Mouse (Mus musculus) lung, embryonic 15.5 days (tissue): ENCODE measurements around the gene S1pr2. TPM values are rescaled to one million over a fixed set of nuclear protein-coding genes. Genes with fewer than 3 reads are reported as not detected.

Experiments
- ATAC-seq: fragments of 200-750 bp; cut with Nextera tagmentation; 2 replicates; pipeline ENCODE4 v1.8.0; 2017; ENCODE audit warnings: moderate number of reproducible peaks, borderline replicate concordance; ENCODE audit not compliant: low FRiP score, low TSS enrichment; ENCODE audit errors: extremely low read depth
- H3K27ac ChIP-seq: fragments of 300-500 bp; sonication (generic); 2 replicates; pipeline ENCODE4 v1.5.1; 2015; ENCODE audit warnings: moderate library complexity, mild to moderate bottlenecking, inconsistent platforms
- H3K27me3 ChIP-seq: fragments of 300-500 bp; sonication (generic); 2 replicates; pipeline ENCODE4 v1.6.1; 2015; ENCODE audit warnings: inconsistent platforms
- H3K36me3 ChIP-seq: fragments of 300-500 bp; sonication (generic); 2 replicates; pipeline ENCODE4 v1.6.1; 2015; ENCODE audit warnings: inconsistent platforms
- H3K4me1 ChIP-seq: fragments of 300-500 bp; sonication (generic); 2 replicates; pipeline ENCODE4 v1.6.1; 2015; ENCODE audit warnings: inconsistent platforms
- H3K4me2 ChIP-seq: fragments of 300-500 bp; sonication (generic); 2 replicates; pipeline ENCODE4 v1.6.1; 2015; ENCODE audit warnings: inconsistent platforms, mild to moderate bottlenecking, moderate library complexity
- H3K4me3 ChIP-seq: fragments of 300-500 bp; sonication (generic); 2 replicates; pipeline ENCODE4 v1.5.1; 2015; ENCODE audit warnings: mild to moderate bottlenecking, inconsistent platforms
- H3K9ac ChIP-seq: fragments of 300-500 bp; sonication (generic); 2 replicates; pipeline ENCODE4 v1.6.1; 2015; ENCODE audit warnings: inconsistent platforms
- H3K9me3 ChIP-seq: fragments of 300-500 bp; sonication (generic); 2 replicates; pipeline ENCODE4 v1.6.1; 2016; ENCODE audit warnings: inconsistent platforms
- WGBS: fragments of 180-500 bp; shearing (Covaris S2); methylation state at CpG from one replicate; pipeline ENCODE4 v1.1.7; 2015; 5-methylcytosine and 5-hydroxymethylcytosine counted together
- polyA plus RNA-seq: library from polyadenylated mRNA; unstranded; fragments of >200 nt; fragmentation: Nextera tagmentation; extraction: Ambion mirVana; gene quantifications from 2 replicates; pipeline ENCODE4 v1.2.1, GENCODE M21; 2015

Gene S1pr2
- polyA plus RNA-seq, 1 experiment from 2014 or later = 63.4 TPM

GRCm38 (mm10) chr9:20978409-20979095 is 2.0 kb upstream of the S1pr2 start:
- WGBS = 43% methylated on average over 10 of the region's 10 CpGs
- no peaks in the 10 kb centered on the region for H3K9me3 ChIP-seq
- H3K4me3 ChIP-seq = no peak overlapping the region
- ATAC-seq = no peak
- H3K36me3 ChIP-seq = no peaks in the 10 kb centered on the region
- H3K4me1 ChIP-seq = peaks cover 42% of the 10 kb centered on the region
- no peaks in the 10 kb centered on the region for H3K27me3 ChIP-seq
- H3K4me2 ChIP-seq = peak overlapping the region; percentile 6; the same call in 1 of the 2 replicates
- H3K9ac ChIP-seq = no peak overlapping the region
- H3K27ac ChIP-seq = peak overlapping the region; percentile 66

DNA sequence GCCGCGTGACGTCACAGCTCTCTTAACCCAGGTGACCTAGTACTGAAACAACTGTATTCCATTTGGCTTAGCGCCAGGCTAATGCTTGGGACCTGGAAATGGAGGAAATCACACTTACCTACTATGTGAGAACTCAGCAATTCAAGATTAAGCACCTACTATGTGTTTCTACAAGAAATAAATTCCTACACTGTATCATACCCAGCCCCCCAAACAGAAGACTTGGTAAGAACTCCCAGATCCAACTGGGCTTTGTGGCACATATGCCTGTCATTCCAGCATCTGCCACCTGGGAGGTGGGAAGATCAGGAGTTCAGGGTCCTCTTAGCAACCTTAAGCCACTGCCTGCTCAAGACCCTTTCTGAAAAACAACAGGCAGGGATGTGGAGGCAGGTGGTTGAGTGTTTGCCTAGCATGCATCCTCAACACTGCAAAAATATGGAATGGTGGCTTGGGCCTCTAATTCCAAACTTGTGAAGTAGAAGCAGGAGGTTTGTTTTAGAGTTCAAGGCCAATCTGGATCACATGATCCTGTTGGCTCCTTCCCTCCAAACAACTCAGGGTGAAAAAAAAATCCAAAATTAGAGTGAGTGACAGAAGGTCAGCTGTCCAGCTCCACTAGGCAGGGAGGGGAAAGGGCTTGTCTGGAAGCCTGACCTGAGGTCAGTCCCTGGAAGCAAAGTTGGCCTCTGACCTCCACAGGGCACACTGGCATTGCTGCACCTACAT is 544 bp upstream of the S1pr2 start:
- Histone ChIP-seq H3K27me3 (no peaks in the 10 kb centered on the region), H3K4me2 (peak overlapping the region; percentile 79), H3K4me3 (peak overlapping the region; percentile 90), H3K9me3 (no peaks in the 10 kb centered on the region), H3K4me1 (peaks cover 51% of the 10 kb centered on the region), H3K27ac (peak overlapping the region; percentile 98), H3K9ac (peak overlapping the region; percentile 97), H3K36me3 (no peaks in the 10 kb centered on the region)
- no peak for ATAC-seq
- 3% methylated on average over 4 of the region's 4 CpGs for WGBS

DNA sequence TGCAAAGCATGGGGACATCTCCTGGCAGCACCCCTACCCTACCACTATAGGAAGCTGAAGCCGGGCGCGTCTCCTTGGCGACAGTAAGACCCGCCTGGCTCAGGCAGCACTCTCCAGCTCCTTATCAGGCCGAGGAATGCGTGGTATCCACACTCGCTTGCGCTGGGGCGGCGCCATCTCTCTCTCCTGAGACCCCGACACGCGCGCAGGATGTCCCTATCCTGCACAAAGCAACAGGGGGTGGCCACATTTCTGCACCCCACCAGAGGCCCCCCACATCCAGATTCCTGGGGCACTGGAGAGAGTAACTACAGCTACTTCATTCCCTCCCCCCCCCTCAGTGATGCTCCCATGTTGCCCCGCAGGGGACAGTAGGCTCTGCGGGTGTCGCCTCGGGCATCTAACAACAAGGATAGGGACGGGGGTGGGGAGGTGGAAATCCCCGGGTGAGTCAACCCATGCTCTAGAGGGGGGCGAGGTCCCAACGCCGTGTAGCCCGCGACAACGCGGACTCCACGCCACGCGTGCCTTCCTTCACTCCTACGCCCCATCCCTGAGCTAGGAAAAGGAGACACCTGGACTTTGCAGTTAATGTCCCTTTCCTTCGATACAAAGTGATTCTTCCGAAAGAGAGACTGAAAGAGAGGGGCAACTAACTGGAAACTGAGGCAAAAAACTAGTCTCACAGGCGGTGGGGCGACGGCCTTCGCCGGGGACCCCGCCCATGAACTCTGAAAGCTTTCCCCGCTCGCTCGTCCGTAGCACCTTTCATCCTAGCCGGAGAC is 958 bp downstream of the S1pr2 start:
- H3K27ac ChIP-seq = peak overlapping the region; percentile 98
- peak overlapping the region; percentile 97 for H3K9ac ChIP-seq
- H3K4me2 ChIP-seq = peak overlapping the region; percentile 79
- WGBS = under 1% methylated on average over 45 of the region's 45 CpGs
- peak overlapping the region; percentile 90 for H3K4me3 ChIP-seq
- peak; percentile 39 for ATAC-seq
- H3K27me3 ChIP-seq = no peaks in the 10 kb centered on the region
- H3K9me3 ChIP-seq = no peaks in the 10 kb centered on the region
- H3K4me1 ChIP-seq = peaks cover 65% of the 10 kb centered on the region
- 0 out of 2 replicates have a peak, but pooled peaks cover 4% of the 10 kb centered on the region for H3K36me3 ChIP-seq

- peaks cover 58% of the 10 kb centered on the region for H3K4me1 ChIP-seq
- peak overlapping the region; percentile 94 for H3K27ac ChIP-seq
- H3K9me3 ChIP-seq = no peaks in the 10 kb centered on the region
- WGBS = 29% methylated on average over 6 of the region's 6 CpGs
- peak overlapping the region; percentile 47; the same call in 1 of the 2 replicates for H3K9ac ChIP-seq
- peak overlapping the region; percentile 90 for H3K4me3 ChIP-seq
- ATAC-seq = no peak
- H3K4me2 ChIP-seq = peak overlapping the region; percentile 79
- H3K36me3 ChIP-seq = peaks cover 18% of the 10 kb centered on the region
- no peaks in the 10 kb centered on the region for H3K27me3 ChIP-seq
Measured at GRCm38 (mm10) chr9:20973682-20974075, 2.9 kb downstream of the S1pr2 start.

- Histone ChIP-seq H3K4me1 (peaks cover 53% of the 10 kb centered on the region), H3K36me3 (peaks cover 24% of the 10 kb centered on the region), H3K4me2 (peak overlapping the region; percentile 79), H3K27me3 (no peaks in the 10 kb centered on the region), H3K9ac (peak overlapping the region; percentile 47), H3K9me3 (no peaks in the 10 kb centered on the region), H3K4me3 (peak overlapping the region; percentile 90), H3K27ac (peak overlapping the region; percentile 94)
- ATAC-seq = no peak
- WGBS = 74% methylated on average over 4 of the region's 4 CpGs
Measured at GRCm38 (mm10) chr9:20973001-20973681, 3.4 kb downstream of the S1pr2 start.

DNA sequence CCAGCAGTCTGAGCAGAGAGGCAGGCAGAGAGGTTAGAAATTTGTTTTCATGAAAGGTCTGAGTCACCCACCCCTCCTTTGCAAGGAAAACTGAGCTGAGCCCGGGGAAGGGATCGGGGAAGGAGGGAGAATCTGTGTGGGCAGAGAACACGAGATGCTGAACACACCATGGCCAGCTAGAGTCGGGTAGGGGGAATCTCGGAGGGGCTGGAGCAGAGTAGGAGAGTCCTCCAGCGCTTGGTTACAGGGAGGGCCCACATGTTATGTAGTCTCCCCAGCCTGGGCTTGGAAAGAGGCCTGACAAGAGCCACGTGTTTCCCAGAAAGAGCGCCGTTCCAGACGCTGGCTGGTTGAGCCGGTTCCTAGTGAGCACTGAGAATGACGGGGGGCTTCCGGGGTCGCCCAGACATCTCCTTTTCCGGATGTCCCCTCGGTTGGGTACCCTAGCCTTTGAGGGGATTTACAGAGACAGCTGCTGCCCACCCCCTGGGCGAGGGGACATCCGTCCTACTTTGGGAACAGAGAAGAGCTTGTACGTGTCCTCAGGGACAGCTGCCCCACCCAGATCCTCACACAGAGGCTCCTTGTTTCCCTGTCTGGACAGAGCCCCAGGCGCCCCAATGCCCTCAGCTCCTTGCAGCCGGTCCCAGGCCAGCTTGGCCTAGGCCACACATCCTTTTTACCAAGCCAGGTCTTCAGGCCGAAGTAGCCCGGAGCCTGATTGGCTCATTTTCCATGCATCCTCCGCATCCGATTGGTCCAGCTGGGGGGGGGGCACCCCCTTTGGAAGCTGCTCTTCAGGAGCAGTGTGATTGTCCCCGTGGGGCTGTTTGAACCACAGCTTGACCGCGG is 4.2 kb downstream of the S1pr2 start:
- H3K27me3 ChIP-seq = no peaks in the 10 kb centered on the region
- 21% methylated on average over 28 of the region's 28 CpGs for WGBS
- peak overlapping the region; percentile 79 for H3K4me2 ChIP-seq
- H3K36me3 ChIP-seq = peaks cover 31% of the 10 kb centered on the region
- no peaks in the 10 kb centered on the region for H3K9me3 ChIP-seq
- H3K9ac ChIP-seq = peak overlapping the region; percentile 47
- peak; percentile 19 for ATAC-seq
- peaks cover 49% of the 10 kb centered on the region for H3K4me1 ChIP-seq
- peak overlapping the region; percentile 94 for H3K27ac ChIP-seq
- H3K4me3 ChIP-seq = peak overlapping the region; percentile 90

- H3K36me3 ChIP-seq = peaks cover 38% of the 10 kb centered on the region
- peak overlapping the region; percentile 47; the same call in 1 of the 2 replicates for H3K9ac ChIP-seq
- no peaks in the 10 kb centered on the region for H3K9me3 ChIP-seq
- no peaks in the 10 kb centered on the region for H3K27me3 ChIP-seq
- H3K4me2 ChIP-seq = peak overlapping the region; percentile 79
- ATAC-seq = peak; percentile 62
- WGBS = 33% methylated on average over 7 of the region's 7 CpGs
- peak overlapping the region; percentile 94 for H3K27ac ChIP-seq
- H3K4me1 ChIP-seq = peaks cover 45% of the 10 kb centered on the region
- H3K4me3 ChIP-seq = peak overlapping the region; percentile 90
Measured at GRCm38 (mm10) chr9:20971751-20972140, 4.8 kb downstream of the S1pr2 start.

DNA sequence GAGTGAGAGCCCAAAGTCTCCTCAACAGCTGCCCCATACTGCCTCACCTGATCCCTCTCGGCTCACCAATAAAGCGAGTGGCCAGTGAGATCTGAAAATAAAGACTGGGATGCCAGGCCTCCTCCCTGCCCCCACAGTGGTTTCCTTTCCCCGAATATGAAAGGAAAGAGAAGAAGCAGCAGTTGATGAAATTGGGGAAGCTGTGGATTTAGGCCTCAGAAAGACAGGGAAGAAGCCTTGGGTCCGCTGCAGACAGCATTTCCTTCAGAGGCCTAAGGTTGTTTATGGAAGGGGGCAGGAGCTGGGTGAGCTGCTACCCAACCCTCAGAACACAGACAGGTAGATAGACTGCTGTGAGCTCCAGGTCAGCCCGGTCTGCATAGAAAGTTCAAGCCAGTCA is 9.8 kb downstream of the S1pr2 start:
- no peak for ATAC-seq
- H3K27ac ChIP-seq = no peak overlapping the region
- no peak overlapping the region for H3K4me2 ChIP-seq
- peaks cover 10% of the 10 kb centered on the region for H3K4me1 ChIP-seq
- H3K9ac ChIP-seq = no peak overlapping the region
- peaks cover 58% of the 10 kb centered on the region for H3K36me3 ChIP-seq
- no peaks in the 10 kb centered on the region for H3K9me3 ChIP-seq
- H3K4me3 ChIP-seq = no peak overlapping the region
- H3K27me3 ChIP-seq = no peaks in the 10 kb centered on the region
- whole genome bisulfite sequencing = 74% methylated on average over 5 of the region's 5 CpGs

- peaks cover 3% of the 10 kb centered on the region; the same call in 1 of the 2 replicates for H3K4me1 ChIP-seq
- H3K27ac ChIP-seq = no peak overlapping the region
- no peak overlapping the region for H3K4me3 ChIP-seq
- peaks cover 58% of the 10 kb centered on the region for H3K36me3 ChIP-seq
- WGBS = 75% methylated on average over 3 of the region's 3 CpGs
- H3K4me2 ChIP-seq = no peak overlapping the region
- H3K9ac ChIP-seq = no peak overlapping the region
- H3K9me3 ChIP-seq = no peaks in the 10 kb centered on the region
- H3K27me3 ChIP-seq = no peaks in the 10 kb centered on the region
- ATAC-seq = no peak
Measured at GRCm38 (mm10) chr9:20966008-20966407, 10.6 kb downstream of the S1pr2 start.

DNA sequence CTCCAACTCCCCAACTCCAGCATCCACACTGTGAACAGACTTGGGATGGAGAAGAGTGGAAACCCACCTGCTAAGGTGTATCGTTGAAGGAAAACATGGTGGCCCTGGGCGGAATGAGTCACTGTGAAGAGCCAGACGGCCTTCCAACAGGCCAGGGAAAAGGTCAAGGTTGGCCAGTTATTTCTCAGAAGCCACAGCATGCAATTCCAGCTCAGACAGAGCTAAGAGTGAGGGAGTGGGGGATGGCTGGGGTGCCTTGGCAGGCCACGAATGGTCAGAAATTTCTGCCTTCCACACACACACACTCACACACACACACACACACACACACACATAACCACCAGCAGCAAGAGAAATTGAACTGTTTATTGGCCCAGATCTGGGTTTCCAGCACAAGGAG is 11.0 kb downstream of the S1pr2 start:
- peaks cover 54% of the 10 kb centered on the region for H3K36me3 ChIP-seq
- H3K4me2 ChIP-seq = no peak overlapping the region
- no peaks in the 10 kb centered on the region for H3K4me1 ChIP-seq
- no peaks in the 10 kb centered on the region for H3K27me3 ChIP-seq
- no peak for ATAC-seq
- H3K27ac ChIP-seq = no peak overlapping the region
- no peaks in the 10 kb centered on the region for H3K9me3 ChIP-seq
- no peak overlapping the region for H3K4me3 ChIP-seq
- no peak overlapping the region for H3K9ac ChIP-seq
- WGBS = 73% methylated on average over 4 of the region's 4 CpGs
